Mouse (Mus musculus) kidney, postnatal 25 days (tissue): Measurements from ENCODE around the gene Stk24.
A peak's percentile ranks its signal among the peaks of the same experiment; 100 is the strongest.

Experiments
- DNase-seq, 2 experiments: peaks; one replicate each; pipeline ENCODE4 v3.0.0; 2021; ENCODE audit warnings: mixed read lengths in 2 of 2

Stk24 gene

GRCm38 (mm10) chr14:121378243-121379115, 1.3 kb downstream of the Stk24 start:
- peak; percentile 81 to 91 for DNase-seq

- no peak for DNase-seq
Observed at GRCm38 (mm10) chr14:121376566-121376965, 3.2 kb downstream of the Stk24 start.

- DNase-seq: peak in 1 of 2 experiments; percentile 64
Observed at GRCm38 (mm10) chr14:121373901-121374300, 5.9 kb downstream of the Stk24 start.

GRCm38 (mm10) chr14:121373020-121373419, 6.8 kb downstream of the Stk24 start:
- no peak for DNase-seq

GRCm38 (mm10) chr14:121371911-121372820, 7.6 kb downstream of the Stk24 start:
- no peak for DNase-seq

GRCm38 (mm10) chr14:121369385-121369784, 10.4 kb downstream of the Stk24 start:
- no peak for DNase-seq

GRCm38 (mm10) chr14:121368108-121368705, 11.6 kb downstream of the Stk24 start:
- DNase-seq: peak in 1 of 2 experiments; percentile 66

- peak in 1 of 2 experiments; percentile 51 for DNase-seq
Observed at GRCm38 (mm10) chr14:121365991-121366728, 13.7 kb downstream of the Stk24 start.

GRCm38 (mm10) chr14:121365390-121365789, 14.4 kb downstream of the Stk24 start:
- DNase-seq: no peak

GRCm38 (mm10) chr14:121364282-121364681, 15.5 kb downstream of the Stk24 start:
- DNase-seq: no peak

GRCm38 (mm10) chr14:121361319-121362114, 18.3 kb downstream of the Stk24 start:
- peak; percentile 77 to 90 for DNase-seq

GRCm38 (mm10) chr14:121359850-121360249, 20.0 kb downstream of the Stk24 start:
- DNase-seq: no peak

- no peak for DNase-seq
Observed at GRCm38 (mm10) chr14:121359015-121359414, 20.8 kb downstream of the Stk24 start.

GRCm38 (mm10) chr14:121358327-121358726, 21.5 kb downstream of the Stk24 start:
- no peak for DNase-seq

- no peak for DNase-seq
Observed at GRCm38 (mm10) chr14:121356336-121356862, 23.4 kb downstream of the Stk24 start.

GRCm38 (mm10) chr14:121355732-121356131, 24.1 kb downstream of the Stk24 start:
- no peak for DNase-seq

GRCm38 (mm10) chr14:121353648-121354377, 26.0 kb downstream of the Stk24 start:
- no peak for DNase-seq

- DNase-seq: no peak
Observed at GRCm38 (mm10) chr14:121352744-121353143, 27.1 kb downstream of the Stk24 start.

GRCm38 (mm10) chr14:121351737-121352136, 28.1 kb downstream of the Stk24 start:
- DNase-seq: peak in 1 of 2 experiments; percentile 60

- peak; percentile 39 to 64 for DNase-seq
Observed at GRCm38 (mm10) chr14:121350011-121350410, 29.8 kb downstream of the Stk24 start.
